Mouse (Mus musculus) thymus, adult 2 months (tissue): ENCODE data around the gene Hmgb2. TPM values are rescaled to one million over a fixed set of nuclear protein-coding genes. Genes with fewer than 3 reads are reported as not detected.

Experiments
- DNase-seq: peaks from one replicate; pipeline ENCODE4 v3.0.0; 2021
- H3K27ac ChIP-seq: fragments of 200-500 bp; 2 replicates; pipeline ENCODE4 v1.5.1; 2012; ENCODE audit warnings: low read length, control low read depth; ENCODE audit not compliant: control insufficient read depth, insufficient read depth
- H3K27me3 ChIP-seq: fragments of 200-500 bp; 2 replicates; pipeline ENCODE4 v1.6.1; 2012; ENCODE audit warnings: mild to moderate bottlenecking, low read length, moderate library complexity, mixed read lengths; ENCODE audit not compliant: control insufficient read depth, insufficient read depth
- H3K36me3 ChIP-seq: fragments of 200-500 bp; 2 replicates; pipeline ENCODE4 v1.6.1; 2012; ENCODE audit warnings: mild to moderate bottlenecking, low read length, moderate library complexity; ENCODE audit not compliant: control insufficient read depth, insufficient read depth
- H3K4me1 ChIP-seq: fragments of 200-500 bp; replicated peaks from 2 replicates; pipeline ENCODE4 v1.6.1; 2012; ENCODE audit warnings: low read length; ENCODE audit not compliant: control insufficient read depth, insufficient read depth
- H3K4me3 ChIP-seq: fragments of 200-500 bp; 2 replicates; pipeline ENCODE4 v1.5.1; 2012; ENCODE audit warnings: mild to moderate bottlenecking, low read length, control low read depth, moderate library complexity; ENCODE audit not compliant: control insufficient read depth, insufficient read depth
- CTCF ChIP-seq: fragments of 200-500 bp; IDR thresholded peaks from 2 replicates; pipeline ENCODE4 v1.5.1; 2012; ENCODE audit warnings: mild to moderate bottlenecking, control low read depth, low read length, moderate library complexity, borderline replicate concordance; ENCODE audit not compliant: control insufficient read depth, poor library complexity, insufficient read depth; ENCODE audit errors: extremely low read depth
- POLR2A ChIP-seq: fragments of 200-500 bp; IDR thresholded peaks from 2 replicates; pipeline ENCODE4 v1.6.1; 2012; ENCODE audit warnings: mild to moderate bottlenecking, low read length, control low read depth, moderate library complexity; ENCODE audit not compliant: control insufficient read depth, poor library complexity, insufficient read depth; ENCODE audit errors: extremely low read depth
- WGBS: fragments of 180-500 bp; shearing (Covaris S2); methylation state at CpG from one replicate; pipeline ENCODE4 v1.1.7; 2018; 5-methylcytosine and 5-hydroxymethylcytosine counted together
- polyA plus RNA-seq: library from polyadenylated mRNA; depleted of rRNA; stranded (reverse); fragments of >200 nt; gene quantifications from 2 replicates; pipeline ENCODE4 v1.2.3, GENCODE M21; 2012; rRNA removed

Gene Hmgb2
- polyA plus RNA-seq, 1 experiment: 64.0 TPM

DNA sequence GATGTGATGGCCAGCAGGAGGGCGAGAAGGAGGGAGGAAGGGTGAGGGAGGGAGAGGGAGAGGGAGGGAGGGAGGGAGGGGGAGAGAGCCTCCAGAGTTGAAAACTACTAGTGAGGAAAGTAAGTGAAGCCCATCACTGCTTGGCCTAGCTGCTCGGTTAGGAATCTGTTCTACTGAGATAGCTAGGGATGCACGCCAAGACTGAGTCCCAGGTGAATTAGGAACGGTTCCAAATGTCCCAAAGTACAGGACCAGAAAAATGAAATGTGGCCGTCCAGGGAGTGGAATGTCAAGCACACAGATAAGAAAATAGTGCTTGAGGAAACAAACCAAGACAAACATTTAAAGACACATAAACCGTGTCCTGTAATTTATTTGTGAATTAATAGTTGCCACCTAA, 53.3 kb downstream of the Hmgb2 start:
- TF ChIP-seq CTCF: no peak
- TF ChIP-seq POLR2A: no peak
- H3K4me1 ChIP-seq: no peaks in the 10 kb centered on the region

More for the DNA sequence above, 53.3 kb downstream of the Hmgb2 start:
- WGBS: 92% methylated on average over 6 of the region's 6 CpGs
- Histone ChIP-seq H3K36me3 (no peaks in the 10 kb centered on the region), H3K4me3 (no peak overlapping the region), H3K27me3 (no peaks in the 10 kb centered on the region), H3K27ac (no peak overlapping the region)
- DNase-seq: no peak

Other genes starting within 250 kb of the Hmgb2 start
- gene Hand2, start 190.9 kb upstream of the Hmgb2 start, polyA plus RNA-seq: 0.26 and 1.2 TPM in 2 replicates
- 0.16 TPM in 1 of 2 replicates, not detected in the other for gene Scrg1, start 56.0 kb upstream of the Hmgb2 start, polyA plus RNA-seq
- gene Sap30, start 24.0 kb upstream of the Hmgb2 start, polyA plus RNA-seq: 19.4 and 27.6 TPM in 2 replicates
- gene Galnt7, start 141.1 kb downstream of the Hmgb2 start, polyA plus RNA-seq: 8.4 and 9.1 TPM in 2 replicates